Mouse (Mus musculus): ENCODE measurements around the gene Kcnip1.
A peak's percentile ranks its signal among the peaks of the same experiment; 100 is the strongest.

Gene Kcnip1

GRCm38 (mm10) chr11:33756624-33757023 lies 236.3 kb downstream of the Kcnip1 start:
- no peak for DNase-seq (ENCODE audit: low read depth, low spot score)

GRCm38 (mm10) chr11:33752431-33752873 lies 240.5 kb downstream of the Kcnip1 start:
- DNase-seq (ENCODE audit: low read depth, low spot score) = no peak

- DNase-seq (ENCODE audit: low read depth, low spot score) = no peak
Measured at GRCm38 (mm10) chr11:33751503-33751902, 241.4 kb downstream of the Kcnip1 start.

GRCm38 (mm10) chr11:33749979-33750378 lies 243.0 kb downstream of the Kcnip1 start:
- DNase-seq (ENCODE audit: low read depth, low spot score) = no peak

- DNase-seq (ENCODE audit: low read depth, low spot score) = no peak
Measured at GRCm38 (mm10) chr11:33749408-33749807, 243.5 kb downstream of the Kcnip1 start.

GRCm38 (mm10) chr11:33748754-33749153 lies 244.2 kb downstream of the Kcnip1 start:
- DNase-seq (ENCODE audit: low read depth, low spot score) = no peak

- no peak for DNase-seq (ENCODE audit: low read depth, low spot score)
Measured at GRCm38 (mm10) chr11:33747402-33747955, 245.5 kb downstream of the Kcnip1 start.

- DNase-seq (ENCODE audit: low read depth, low spot score) = no peak
Measured at GRCm38 (mm10) chr11:33746402-33746801, 246.6 kb downstream of the Kcnip1 start.

- no peak for DNase-seq (ENCODE audit: low read depth, low spot score)
Measured at GRCm38 (mm10) chr11:33745821-33746329, 247.1 kb downstream of the Kcnip1 start.

GRCm38 (mm10) chr11:33744429-33744828 lies 248.5 kb downstream of the Kcnip1 start:
- no peak for DNase-seq (ENCODE audit: low read depth, low spot score)

GRCm38 (mm10) chr11:33740187-33740586 lies 252.8 kb downstream of the Kcnip1 start:
- no peak for DNase-seq (ENCODE audit: low read depth, low spot score)

GRCm38 (mm10) chr11:33736426-33736825 lies 256.5 kb downstream of the Kcnip1 start:
- DNase-seq (ENCODE audit: low read depth, low spot score) = no peak

GRCm38 (mm10) chr11:33733269-33733668 lies 259.7 kb downstream of the Kcnip1 start:
- DNase-seq (ENCODE audit: low read depth, low spot score) = peak; percentile 33

- DNase-seq (ENCODE audit: low read depth, low spot score) = no peak
Measured at GRCm38 (mm10) chr11:33732358-33732757, 260.6 kb downstream of the Kcnip1 start.

GRCm38 (mm10) chr11:33721297-33721696 lies 271.7 kb downstream of the Kcnip1 start:
- peak; percentile 11 for DNase-seq (ENCODE audit: low read depth, low spot score)

- no peak for DNase-seq (ENCODE audit: low read depth, low spot score)
Measured at GRCm38 (mm10) chr11:33706777-33707176, 286.2 kb downstream of the Kcnip1 start.

- DNase-seq (ENCODE audit: low read depth, low spot score) = no peak
Measured at GRCm38 (mm10) chr11:33701958-33702459, 290.9 kb downstream of the Kcnip1 start.

GRCm38 (mm10) chr11:33701236-33701957 lies 291.6 kb downstream of the Kcnip1 start:
- no peak for DNase-seq (ENCODE audit: low read depth, low spot score)

- DNase-seq (ENCODE audit: low read depth, low spot score) = no peak
Measured at GRCm38 (mm10) chr11:33700725-33701124, 292.2 kb downstream of the Kcnip1 start.

GRCm38 (mm10) chr11:33690181-33690580 lies 302.8 kb downstream of the Kcnip1 start:
- no peak for DNase-seq (ENCODE audit: low read depth, low spot score)

- no peak for DNase-seq (ENCODE audit: low read depth, low spot score)
Measured at GRCm38 (mm10) chr11:33685904-33686303, 307.0 kb downstream of the Kcnip1 start.

- no peak for DNase-seq (ENCODE audit: low read depth, low spot score)
Measured at GRCm38 (mm10) chr11:33680151-33680550, 312.8 kb downstream of the Kcnip1 start.

Data from retina, adult 2 months (tissue).